Mouse (Mus musculus): ENCODE measurements around the gene Lpin3. TPM values are rescaled to one million over a fixed set of nuclear protein-coding genes. Genes with fewer than 3 reads are reported as not detected.

Lpin3 gene
- polyA plus RNA-seq, 1 experiment, result 4.6 TPM

GRCm38 (mm10) chr2:160951595-160951994 is 71.1 kb downstream of the Lpin3 start:
- 85% methylated on average over 4 of the region's 4 CpGs for WGBS
- H3K4me3 ChIP-seq (ENCODE audit: extremely low read depth, insufficient read depth, insufficient read length), result no peak overlapping the region
- TF ChIP-seq CTCF (IDR thresholded peaks at IDR 0.05; ENCODE audit: extremely low read depth, insufficient read depth, insufficient read length, insufficient replicate concordance) (no peak), POLR2A (IDR thresholded peaks at IDR 0.05; ENCODE audit: low read depth, low read length) (no peak)
- H3K27ac ChIP-seq (ENCODE audit: insufficient read depth, low read length), result no peak overlapping the region
- H3K36me3 ChIP-seq (ENCODE audit: control insufficient read depth, insufficient read depth, low read length), result peaks cover 43% of the 10 kb centered on the region
- H3K27me3 ChIP-seq (ENCODE audit: control insufficient read depth, insufficient read depth, low read length), result no peaks in the 10 kb centered on the region
- no peak for DNase-seq (ENCODE audit: low read depth in 1 of 2, low spot score in 2 of 2)
- H3K4me1 ChIP-seq (ENCODE audit: control insufficient read depth, insufficient read depth, insufficient read length), result no peaks in the 10 kb centered on the region

DNA sequence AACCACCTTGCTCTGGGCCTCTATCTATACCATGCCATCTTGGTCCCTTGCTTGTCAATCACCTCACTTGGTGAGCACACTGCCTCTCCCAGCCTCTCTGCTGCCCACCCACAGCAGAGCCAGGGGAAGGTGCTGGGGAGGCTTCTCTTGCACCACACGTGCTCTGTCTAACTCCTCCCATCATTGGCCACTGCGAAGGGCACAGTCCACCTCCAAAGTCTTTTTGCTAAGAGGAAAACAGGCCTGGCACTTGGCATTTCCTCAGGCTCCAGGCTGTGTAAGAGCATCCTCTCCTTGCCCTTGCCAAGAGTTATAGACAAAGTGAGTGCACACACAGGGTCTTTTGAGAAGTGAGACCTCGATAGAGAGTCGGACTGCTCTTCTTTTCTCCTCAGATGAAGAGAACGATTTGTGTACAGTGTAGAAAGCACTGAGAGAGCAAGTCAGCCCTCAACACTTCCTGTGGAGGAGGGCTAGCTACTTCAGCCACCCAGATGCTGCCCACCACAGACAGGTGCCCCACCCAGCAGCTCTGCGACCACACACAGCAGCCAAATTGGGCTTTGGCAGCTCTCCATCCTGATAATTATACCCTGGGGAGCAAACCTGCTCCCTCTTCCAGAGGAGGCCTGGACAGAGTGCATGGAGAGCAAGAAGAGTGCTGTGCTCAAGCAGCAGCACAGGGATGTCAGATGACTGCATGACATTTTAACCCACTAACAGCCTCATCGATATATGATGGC is 72.8 kb downstream of the Lpin3 start:
- no peaks in the 10 kb centered on the region for H3K27me3 ChIP-seq (ENCODE audit: control insufficient read depth, insufficient read depth, low read length)
- no peak for TF ChIP-seq POLR2A (IDR thresholded peaks at IDR 0.05; ENCODE audit: low read depth, low read length)
- no peak for TF ChIP-seq CTCF (IDR thresholded peaks at IDR 0.05; ENCODE audit: extremely low read depth, insufficient read depth, insufficient read length, insufficient replicate concordance)
- no peak overlapping the region for H3K4me3 ChIP-seq (ENCODE audit: extremely low read depth, insufficient read depth, insufficient read length)
- H3K36me3 ChIP-seq (ENCODE audit: control insufficient read depth, insufficient read depth, low read length), result peaks cover 43% of the 10 kb centered on the region
- WGBS, result 51% methylated on average over 7 of the region's 7 CpGs
- no peaks in the 10 kb centered on the region for H3K4me1 ChIP-seq (ENCODE audit: control insufficient read depth, insufficient read depth, insufficient read length)
- DNase-seq (ENCODE audit: low read depth in 1 of 2, low spot score in 2 of 2), result no peak
- no peak overlapping the region for H3K27ac ChIP-seq (ENCODE audit: insufficient read depth, low read length)

GRCm38 (mm10) chr2:160954541-160954940 is 74.1 kb downstream of the Lpin3 start:
- H3K4me1 ChIP-seq (ENCODE audit: control insufficient read depth, insufficient read depth, insufficient read length), result no peaks in the 10 kb centered on the region
- peaks cover 40% of the 10 kb centered on the region for H3K36me3 ChIP-seq (ENCODE audit: control insufficient read depth, insufficient read depth, low read length)
- H3K27me3 ChIP-seq (ENCODE audit: control insufficient read depth, insufficient read depth, low read length), result no peaks in the 10 kb centered on the region
- DNase-seq (ENCODE audit: low read depth in 1 of 2, low spot score in 2 of 2), result no peak
- H3K4me3 ChIP-seq (ENCODE audit: extremely low read depth, insufficient read depth, insufficient read length), result no peak overlapping the region
- 89% methylated on average over 3 of the region's 3 CpGs for WGBS
- TF ChIP-seq POLR2A (IDR thresholded peaks at IDR 0.05; ENCODE audit: low read depth, low read length) (no peak), CTCF (IDR thresholded peaks at IDR 0.05; ENCODE audit: extremely low read depth, insufficient read depth, insufficient read length, insufficient replicate concordance) (no peak)
- H3K27ac ChIP-seq (ENCODE audit: insufficient read depth, low read length), result no peak overlapping the region

- 86% methylated on average over 7 of the region's 7 CpGs for WGBS
- Histone ChIP-seq H3K36me3 (ENCODE audit: control insufficient read depth, insufficient read depth, low read length) (peaks cover 38% of the 10 kb centered on the region), H3K27me3 (ENCODE audit: control insufficient read depth, insufficient read depth, low read length) (no peaks in the 10 kb centered on the region), H3K4me1 (ENCODE audit: control insufficient read depth, insufficient read depth, insufficient read length) (no peaks in the 10 kb centered on the region), H3K4me3 (ENCODE audit: extremely low read depth, insufficient read depth, insufficient read length) (no peak overlapping the region), H3K27ac (ENCODE audit: insufficient read depth, low read length) (no peak overlapping the region)
- no peak for TF ChIP-seq CTCF (IDR thresholded peaks at IDR 0.05; ENCODE audit: extremely low read depth, insufficient read depth, insufficient read length, insufficient replicate concordance)
- TF ChIP-seq POLR2A (IDR thresholded peaks at IDR 0.05; ENCODE audit: low read depth, low read length), result no peak
- no peak for DNase-seq (ENCODE audit: low read depth in 1 of 2, low spot score in 2 of 2)
Observed at GRCm38 (mm10) chr2:160955331-160955730, 74.9 kb downstream of the Lpin3 start.

Other genes with a start within 250 kb of the Lpin3 start
- 9.4 and 13.5 TPM in 2 replicates for gene Top1, start 234.8 kb upstream of the Lpin3 start, polyA plus RNA-seq (2012; rRNA removed)
- 40.6 and 53.7 TPM in 2 replicates for gene Plcg1, start 149.4 kb upstream of the Lpin3 start, polyA plus RNA-seq (2012; rRNA removed)
- 1.5 and 2.3 TPM in 2 replicates for gene Zhx3, start 7.7 kb upstream of the Lpin3 start, polyA plus RNA-seq (2012; rRNA removed)
- gene Emilin3, start 31.7 kb downstream of the Lpin3 start, polyA plus RNA-seq (2012; rRNA removed), result not detected in 2 replicates
- 7.9 and 9.5 TPM in 2 replicates for gene Chd6, start 228.4 kb downstream of the Lpin3 start, polyA plus RNA-seq (2012; rRNA removed)

Measured in spleen, adult 2 months (tissue).